Mouse (Mus musculus) ES-Bruce4 (cell line): ENCODE measurements around the gene Zfp282. TPM values are rescaled to one million over a fixed set of nuclear protein-coding genes. Genes with fewer than 3 reads are reported as not detected.

Experiments used
- H3K27ac ChIP-seq: 2 replicates; pipeline ENCODE4 v1.5.1; 2012; ENCODE audit warnings: low read length, inconsistent platforms; ENCODE audit not compliant: insufficient read depth
- H3K27me3 ChIP-seq: 2 replicates; pipeline ENCODE4 v1.6.1; 2012; ENCODE audit warnings: mild to moderate bottlenecking, low read length, inconsistent platforms; ENCODE audit not compliant: control insufficient read depth, poor library complexity, insufficient read depth, severe bottlenecking
- H3K36me3 ChIP-seq: 2 replicates; pipeline ENCODE4 v1.6.1; 2012; ENCODE audit warnings: inconsistent platforms, mild to moderate bottlenecking, low read length, moderate library complexity; ENCODE audit not compliant: control insufficient read depth, poor library complexity, insufficient read depth, severe bottlenecking
- H3K4me1 ChIP-seq: one replicate; pipeline ENCODE4 v1.8.1; 2011; ENCODE audit warnings: low read length; ENCODE audit not compliant: control insufficient read depth, insufficient read depth
- H3K4me3 ChIP-seq: 2 replicates; pipeline ENCODE4 v1.5.1; 2011; ENCODE audit warnings: low read depth, mild to moderate bottlenecking, low read length
- H3K9ac ChIP-seq: 2 replicates; pipeline ENCODE4 v1.6.1; 2012; ENCODE audit warnings: low read depth, mild to moderate bottlenecking, inconsistent platforms; ENCODE audit not compliant: poor library complexity, severe bottlenecking
- H3K9me3 ChIP-seq: replicated peaks from 2 replicates; pipeline ENCODE4 v1.6.1; 2012; ENCODE audit warnings: mild to moderate bottlenecking, low read length, inconsistent platforms; ENCODE audit not compliant: control insufficient read depth, poor library complexity, insufficient read depth, severe bottlenecking
- CTCF ChIP-seq: IDR thresholded peaks from one replicate; pipeline ENCODE4 v1.8.1; 2011; ENCODE audit warnings: low read depth, low read length
- EP300 ChIP-seq: IDR thresholded peaks from 2 replicates; pipeline ENCODE4 v1.6.1; 2011; ENCODE audit warnings: low read depth, low read length; ENCODE audit not compliant: insufficient read depth
- POLR2A ChIP-seq: IDR thresholded peaks from one replicate; pipeline ENCODE4 v1.8.1; 2011; ENCODE audit warnings: low read length; ENCODE audit not compliant: insufficient read depth
- polyA plus RNA-seq: library from polyadenylated mRNA; stranded (reverse); fragments of >200 nt; gene quantifications from 2 replicates; pipeline ENCODE4 v1.2.4, GENCODE M21; 2011; ENCODE audit warnings: low read depth; ENCODE audit not compliant: missing spikeins, insufficient read depth, insufficient read length

The Zfp282 gene
- polyA plus RNA-seq, 1 experiment: 2.7 TPM

DNA sequence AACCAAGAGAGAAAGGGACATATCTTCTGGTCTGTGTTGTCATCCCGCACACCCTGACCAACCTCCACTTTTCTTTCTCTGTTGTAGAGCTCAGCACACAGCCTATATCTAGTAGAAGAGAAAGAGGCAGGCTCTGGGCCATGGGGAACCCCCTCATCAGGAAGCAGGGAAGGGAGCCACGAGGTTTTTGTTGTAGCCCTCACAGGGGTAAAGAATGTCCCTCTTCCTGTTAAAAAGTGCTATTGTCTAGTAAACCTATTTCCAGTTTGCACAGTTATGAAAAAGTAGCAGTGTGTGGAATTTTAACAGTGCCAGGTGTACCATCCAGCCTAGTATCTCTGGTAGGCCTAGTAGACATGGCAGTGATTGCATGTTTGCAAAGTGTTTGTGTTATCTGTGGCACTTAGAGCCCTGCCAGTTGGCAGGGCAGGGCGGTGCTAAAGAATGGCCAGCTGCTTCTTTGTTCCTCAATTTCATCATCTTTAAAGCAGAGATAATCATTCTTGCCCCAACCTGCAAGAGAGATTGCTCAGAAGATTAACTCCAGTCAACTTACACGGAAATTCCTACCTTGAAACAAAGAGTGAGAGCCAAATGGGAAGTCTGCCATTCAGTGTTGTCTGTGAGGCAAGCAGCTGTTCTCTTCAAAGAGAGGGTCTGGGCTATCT is 2.2 kb downstream of the Zfp282 start:
- Histone ChIP-seq H3K4me3 (no peak overlapping the region), H3K27me3 (no peaks in the 10 kb centered on the region), H3K27ac (no peak overlapping the region), H3K4me1 (no peaks in the 10 kb centered on the region), H3K36me3 (no peaks in the 10 kb centered on the region), H3K9ac (no peak overlapping the region), H3K9me3 (no peaks in the 10 kb centered on the region)
- TF ChIP-seq EP300 (no peak), CTCF (no peak), POLR2A (no peak)

DNA sequence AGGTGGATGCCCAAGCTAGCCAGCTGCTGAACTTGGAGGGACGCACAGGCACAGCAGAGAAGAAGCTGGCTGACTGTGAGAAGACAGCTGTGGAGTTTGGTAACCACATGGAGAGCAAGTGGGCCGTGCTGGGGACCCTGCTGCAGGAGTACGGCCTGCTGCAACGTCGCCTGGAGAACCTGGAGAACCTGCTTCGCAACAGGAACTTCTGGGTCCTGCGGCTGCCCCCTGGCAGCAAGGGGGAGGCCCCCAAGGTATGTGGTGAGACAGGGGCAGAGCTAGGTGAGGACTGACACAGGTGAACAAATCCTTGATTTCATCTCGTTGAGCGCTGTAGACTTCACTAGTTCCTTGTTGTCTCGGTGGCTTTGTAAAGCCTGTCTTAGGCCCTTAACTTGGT is 3.2 kb downstream of the Zfp282 start:
- Histone ChIP-seq H3K27ac (no peak overlapping the region), H3K4me1 (no peaks in the 10 kb centered on the region), H3K27me3 (no peaks in the 10 kb centered on the region), H3K4me3 (no peak overlapping the region), H3K36me3 (no peaks in the 10 kb centered on the region), H3K9me3 (no peaks in the 10 kb centered on the region), H3K9ac (no peak overlapping the region)
- TF ChIP-seq POLR2A (no peak), EP300 (no peak), CTCF (no peak)

- Histone ChIP-seq H3K9me3 (no peaks in the 10 kb centered on the region), H3K27me3 (no peaks in the 10 kb centered on the region), H3K9ac (no peak overlapping the region), H3K27ac (no peak overlapping the region), H3K4me3 (no peak overlapping the region), H3K4me1 (no peaks in the 10 kb centered on the region), H3K36me3 (no peaks in the 10 kb centered on the region)
- TF ChIP-seq POLR2A: no peak
- TF ChIP-seq EP300: no peak
- no peak for TF ChIP-seq CTCF
Observed at GRCm38 (mm10) chr6:47888812-47889383, 11.9 kb downstream of the Zfp282 start.

DNA sequence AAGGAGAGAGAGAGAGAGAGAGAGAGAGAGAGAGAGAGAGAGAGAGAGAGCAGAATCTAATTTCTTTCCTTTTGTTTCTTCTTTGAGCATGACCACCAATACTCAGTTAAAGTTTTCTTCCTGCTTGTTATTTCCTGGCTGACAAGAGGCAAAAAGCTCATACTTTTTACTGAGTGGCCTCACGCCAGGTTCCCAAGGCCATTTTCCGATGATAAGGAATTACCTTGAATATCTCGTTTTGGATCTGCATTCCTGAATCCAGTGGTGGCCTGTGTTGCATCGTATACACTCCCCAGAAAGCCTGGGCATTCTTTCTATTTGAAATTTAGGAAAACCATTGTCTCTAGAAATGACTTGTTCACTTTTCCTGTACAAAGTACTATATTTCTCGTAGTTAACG is 22.4 kb downstream of the Zfp282 start:
- Histone ChIP-seq H3K4me3 (no peak overlapping the region), H3K36me3 (no peaks in the 10 kb centered on the region), H3K27ac (no peak overlapping the region), H3K9me3 (no peaks in the 10 kb centered on the region), H3K27me3 (no peaks in the 10 kb centered on the region), H3K4me1 (no peaks in the 10 kb centered on the region), H3K9ac (no peak overlapping the region)
- TF ChIP-seq POLR2A: no peak
- no peak for TF ChIP-seq CTCF
- no peak for TF ChIP-seq EP300

GRCm38 (mm10) chr6:47903587-47903986 is 26.6 kb downstream of the Zfp282 start:
- Histone ChIP-seq H3K4me3 (no peak overlapping the region), H3K9ac (no peak overlapping the region), H3K4me1 (no peaks in the 10 kb centered on the region), H3K27ac (no peak overlapping the region), H3K27me3 (no peaks in the 10 kb centered on the region), H3K36me3 (no peaks in the 10 kb centered on the region), H3K9me3 (no peaks in the 10 kb centered on the region)
- no peak for TF ChIP-seq EP300
- no peak for TF ChIP-seq CTCF
- no peak for TF ChIP-seq POLR2A

- TF ChIP-seq POLR2A (no peak), EP300 (no peak), CTCF (no peak)
- Histone ChIP-seq H3K36me3 (no peaks in the 10 kb centered on the region), H3K27me3 (no peaks in the 10 kb centered on the region), H3K27ac (no peak overlapping the region), H3K9ac (peak overlapping the region; percentile 59), H3K4me3 (peak overlapping the region; percentile 80), H3K9me3 (no peaks in the 10 kb centered on the region), H3K4me1 (no peaks in the 10 kb centered on the region)
Observed at GRCm38 (mm10) chr6:47904361-47904760, 27.4 kb downstream of the Zfp282 start.
